In the genomic region with DNA sequence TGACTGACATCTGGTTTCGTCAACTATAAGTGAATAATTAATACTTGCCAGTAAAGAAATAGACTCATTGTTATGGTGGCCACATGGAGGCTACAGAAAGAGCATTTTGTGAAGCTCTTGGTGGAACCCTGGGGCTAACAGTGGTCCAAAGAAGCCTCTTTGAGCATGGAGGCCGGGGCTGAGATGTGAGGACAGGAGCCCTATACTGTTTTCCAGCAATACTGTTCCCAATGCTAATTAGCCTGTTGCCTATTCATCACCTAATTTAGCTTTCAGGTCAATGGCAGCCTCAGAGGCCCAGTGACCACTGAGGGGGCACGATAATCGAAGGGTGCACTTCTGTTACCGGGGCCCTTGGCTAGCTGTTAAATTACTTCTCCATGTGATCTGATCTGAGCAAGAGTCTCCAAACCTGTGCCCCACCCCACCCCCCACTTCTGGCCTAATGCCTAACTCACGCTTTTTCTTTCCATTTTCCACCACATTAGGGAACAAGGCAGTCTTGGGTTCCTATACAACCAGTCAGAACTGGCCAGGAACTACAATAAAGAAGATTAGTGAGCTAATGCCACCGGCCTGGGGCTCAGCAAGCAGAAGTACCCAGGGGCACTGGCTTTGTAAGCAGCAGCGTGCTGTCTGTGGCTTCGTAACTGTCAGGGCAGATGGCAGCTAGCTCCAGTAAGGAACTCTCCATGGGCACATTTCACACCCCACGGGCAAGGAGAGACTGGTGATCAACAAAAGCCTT, we compare ENCODE assay signal across 8 mouse cellular contexts. TPM values are rescaled to one million over a fixed set of nuclear protein-coding genes. Genes with fewer than 3 reads are reported as not detected.
DNase-seq lines count a peak whose midpoint lies in the region; ATAC-seq and TF ChIP-seq lines count a peak whose summit lies in the region.

No protein-coding gene starts in this region.

- H3K4me3 ChIP-seq in layer of hippocampus, adult 2 months: peak overlapping the region; percentile 76
- peak overlapping the region; percentile 100 for H3K4me3 ChIP-seq in cortical plate, adult 2 months (ENCODE audit: insufficient read depth, low read length)
- H3K4me3 ChIP-seq in liver, embryonic 15.5 days (replicated peaks): no peak overlapping the region
- H3K4me3 ChIP-seq in small intestine, adult 2 months (ENCODE audit: low read depth, low read length): peak overlapping the region; percentile 15

- no peaks in the 10 kb centered on the region for H3K36me3 ChIP-seq in liver, embryonic 15.5 days (replicated peaks)
- no peaks in the 10 kb centered on the region for H3K36me3 ChIP-seq in small intestine, adult 2 months (ENCODE audit: control insufficient read depth, insufficient read depth, low read length)

- no peak for TF ChIP-seq CTCF in layer of hippocampus, adult 2 months (conservative IDR thresholded peaks at IDR 0.05)
- TF ChIP-seq CTCF in cortical plate, adult 2 months (IDR thresholded peaks at IDR 0.05; ENCODE audit: extremely low read depth, insufficient read depth, low read length): no peak
- no peak for TF ChIP-seq CTCF in small intestine, adult 2 months (IDR thresholded peaks at IDR 0.05; ENCODE audit: extremely low read depth, insufficient read length, insufficient replicate concordance, low read depth, low read length)

- peak overlapping the region; percentile 13; the same call in 1 of the 2 replicates for H3K4me2 ChIP-seq in liver, embryonic 15.5 days

- ATAC-seq in liver, embryonic 15.5 days (ENCODE audit: insufficient read depth): no peak
- ATAC-seq in activated CD4-positive, CD25-positive, alpha-beta regulatory T cell, adult 4 months: no peak

- WGBS in liver, embryonic 15.5 days (ENCODE audit: insufficient replicate concordance): 45% methylated on average over 10 of the region's 10 CpGs
- 78% methylated on average over 10 of the region's 10 CpGs for WGBS in small intestine, adult 2 months

- peaks cover 40% of the 10 kb centered on the region for H3K27me3 ChIP-seq in liver, embryonic 15.5 days
- peaks cover 15% of the 10 kb centered on the region for H3K27me3 ChIP-seq in small intestine, adult 2 months (ENCODE audit: control insufficient read depth, insufficient read depth, low read length)

- H3K27ac ChIP-seq in layer of hippocampus, adult 2 months: peak overlapping the region; percentile 82
- H3K27ac ChIP-seq in cortical plate, adult 2 months (ENCODE audit: insufficient read depth, low read length): peak overlapping the region; percentile 40; the same call in 1 of the 2 replicates
- no peak overlapping the region for H3K27ac ChIP-seq in liver, embryonic 15.5 days (replicated peaks)
- H3K27ac ChIP-seq in small intestine, adult 2 months (ENCODE audit: insufficient read depth, low read depth, low read length): 0 out of 2 replicates have a peak overlapping the region, but pooled peaks have one; percentile 5

- no peaks in the 10 kb centered on the region for H3K9me3 ChIP-seq in liver, embryonic 15.5 days (replicated peaks)

- no peak for TF ChIP-seq POLR2A in cortical plate, adult 2 months (IDR thresholded peaks at IDR 0.05; ENCODE audit: extremely low read depth, insufficient read depth, low read length)
- no peak for TF ChIP-seq POLR2A in small intestine, adult 2 months (IDR thresholded peaks at IDR 0.05; ENCODE audit: low read depth, low read length)

- DNase-seq in layer of hippocampus, adult 2 months (ENCODE audit: low spot score in 2 of 2): no peak
- DNase-seq in layer of hippocampus, postnatal 25 days (ENCODE audit: extremely low spot score in 1 of 2, low spot score in 1 of 2): no peak
- no peak for DNase-seq in layer of hippocampus, adult 11-12 months (ENCODE audit: low spot score)
- no peak for DNase-seq in frontal cortex, postnatal 10 days (ENCODE audit: low spot score in 2 of 2)

- peaks cover 22% of the 10 kb centered on the region for H3K4me1 ChIP-seq in cortical plate, adult 2 months (ENCODE audit: control insufficient read depth, insufficient read depth, low read length)
- H3K4me1 ChIP-seq in liver, embryonic 15.5 days (replicated peaks): peaks cover 25% of the 10 kb centered on the region
- peaks cover 6% of the 10 kb centered on the region; the same call in 1 of the 2 replicates for H3K4me1 ChIP-seq in small intestine, adult 2 months (ENCODE audit: control insufficient read depth, insufficient read depth, insufficient read length, low read length)

- H3K9ac ChIP-seq in liver, embryonic 15.5 days: no peak overlapping the region

RNA-seq across cellular contexts. Expression of a gene that starts 2.7 kb away (rescaled TPM):
- total RNA-seq in layer of hippocampus, adult 2 months (2021): 100 to 1,000 TPM; 530 to 540 TPM
- total RNA-seq in layer of hippocampus, postnatal 25 days (2021): 100 to 1,000 TPM; 483 to 493 TPM
- polyA plus RNA-seq in cortical plate, adult 2 months (2012; rRNA removed): 273 and 275 TPM in 2 replicates
- polyA plus RNA-seq in liver, embryonic 15.5 days (2015; fragmentation: Nextera tagmentation; extraction: Ambion mirVana): 4.0 and 4.9 TPM in 2 replicates
- polyA plus RNA-seq in small intestine, adult 2 months (2012; rRNA removed): 3.3 and 3.8 TPM in 2 replicates
- polyA plus RNA-seq in activated CD4-positive, CD25-positive, alpha-beta regulatory T cell, adult 4 months (2017; shearing (Covaris generic)): 10 to 100 TPM; 66.7 to 74.4 TPM

Comparison
In these comparisons a context has a peak if more than half of its experiments do, and no peak if none do; other contexts are left out.
1. RNA of a gene that starts 2.7 kb away (polyA plus RNA-seq): 273 to 275 TPM in cortical plate, adult 2 months and 66.7 to 74.4 TPM in activated CD4-positive, CD25-positive, alpha-beta regulatory T cell, adult 4 months; 4.0 to 4.9 TPM in liver, embryonic 15.5 days and 3.3 to 3.8 TPM in small intestine, adult 2 months; every median in the first group is over 10 times any median in the second.